In genomic region chr2:26339204-26339551, GRCm38 (mm10) we compare ENCODE assay signal across 13 mouse cellular contexts. TPM values are rescaled to one million over a fixed set of nuclear protein-coding genes. Genes with fewer than 3 reads are reported as not detected.
DNase-seq lines count a peak whose midpoint lies in the region; TF ChIP-seq lines count a peak whose summit lies in the region.
"Had no signal": no experiment of that assay in that cellular context is flagged by ENCODE, and none has a peak within 500 bp of the region (broad histone marks: within the 10 kb centered on the region; RNA-seq: fewer than 3 reads in every experiment).

No protein-coding gene starts in this region.

- peak; percentile 57 for DNase-seq in kidney, adult 2 months
- no peak for DNase-seq in kidney, adult 11 months
- DNase-seq in brain, adult 2 months (ENCODE audit: low read depth, low spot score), result peak; percentile 59
- DNase-seq in cerebellum, postnatal 10 days, result peak; percentile 72
- DNase-seq in heart, postnatal 25 days (ENCODE audit: low spot score), result peak; percentile 55
- DNase-seq in urinary bladder, postnatal 25 days (ENCODE audit: low spot score), result no peak
- DNase-seq in neural tube, embryonic 10.5 days (ENCODE audit: extremely low spot score, low spot score), result no peak
- DNase-seq: midbrain, embryonic 14.5 days; right cerebral cortex, postnatal 25 days had no signal

- TF ChIP-seq POLR2A in kidney, adult 2 months (IDR thresholded peaks at IDR 0.05; ENCODE audit: low read depth, low read length), result no peak

- H3K4me1 ChIP-seq in kidney, adult 2 months (ENCODE audit: control insufficient read depth, insufficient read depth, low read length), result no peaks in the 10 kb centered on the region; the same call in none of the 2 replicates
- H3K4me1 ChIP-seq: neural tube, embryonic 13.5 days had no signal

- no peaks in the 10 kb centered on the region for H3K36me3 ChIP-seq in kidney, adult 2 months (ENCODE audit: control insufficient read depth, insufficient read depth, low read length)

- no peaks in the 10 kb centered on the region for H3K27me3 ChIP-seq in kidney, adult 2 months (replicated peaks; ENCODE audit: control insufficient read depth, insufficient read depth, low read length)
- H3K27me3 ChIP-seq: lung, embryonic 15.5 days; neural tube, embryonic 13.5 days; stomach, embryonic 15.5 days had no signal

- no peak for TF ChIP-seq CTCF in kidney, adult 2 months (conservative IDR thresholded peaks at IDR 0.05; ENCODE audit: insufficient read depth, insufficient read length, low read depth, low read length)

- intact Hi-C loops in heart, postnatal 25 days (cut with DNase I), result no loop called here

- no peak overlapping the region for H3K27ac ChIP-seq in kidney, adult 2 months (ENCODE audit: insufficient read depth, low read depth, low read length)
- H3K27ac ChIP-seq: lung, embryonic 15.5 days; neural tube, embryonic 13.5 days; stomach, embryonic 15.5 days had no signal

- WGBS in kidney, adult 2 months, result 59% methylated on average over 5 of the region's 5 CpGs

- no peak overlapping the region for H3K4me3 ChIP-seq in kidney, adult 2 months (ENCODE audit: insufficient read depth, low read depth, low read length)
- H3K4me3 ChIP-seq: lung, embryonic 15.5 days; neural tube, embryonic 13.5 days; stomach, embryonic 15.5 days had no signal

RNA-seq across cellular contexts. Expression of gene Dnlz, which starts 12.7 kb away (rescaled TPM):
- 26.9 and 28.8 TPM in 2 replicates for polyA plus RNA-seq in kidney, adult 2 months (2012; rRNA removed)
- total RNA-seq in heart, postnatal 25 days (2021), result 10 to 100 TPM; 20.0 to 21.8 TPM

RNA-seq across cellular contexts. Expression of gene Card9, which starts 21.5 kb away (rescaled TPM):
- polyA plus RNA-seq in kidney, adult 2 months (2012; rRNA removed), result 2.1 and 2.5 TPM in 2 replicates
- 1 to 10 TPM; 1.8 to 1.9 TPM for total RNA-seq in heart, postnatal 25 days (2021)

RNA-seq across cellular contexts. Expression of gene Gpsm1, which starts 23.9 kb away (rescaled TPM):
- 9.3 and 13.1 TPM in 2 replicates for polyA plus RNA-seq in kidney, adult 2 months (2012; rRNA removed)
- 100 to 1,000 TPM; 195 to 226 TPM for total RNA-seq in heart, postnatal 25 days (2021)

RNA-seq across cellular contexts. Expression of gene Snapc4, which starts 41.3 kb away (rescaled TPM):
- polyA plus RNA-seq in kidney, adult 2 months (2012; rRNA removed), result 21.9 and 25.2 TPM in 2 replicates
- total RNA-seq in heart, postnatal 25 days (2021), result 10 to 100 TPM in 1 of 2 experiments, 1 to 10 TPM in 1; 8.9 to 11.2 TPM

RNA-seq across cellular contexts. Expression of gene Ccdc187, which starts 44.8 kb away (rescaled TPM):
- polyA plus RNA-seq in kidney, adult 2 months (2012; rRNA removed), result 0.02 and 0.12 TPM in 2 replicates
- under 1 TPM; 0.08 to 0.18 TPM for total RNA-seq in heart, postnatal 25 days (2021)
- total RNA-seq: hematopoietic stem cell, adult 5-6 weeks had no signal

Comparison
In these comparisons a context has a peak if more than half of its experiments do, and no peak if none do; other contexts are left out.
1. DNase-seq: peak in kidney, adult 2 months (single experiment), brain, adult 2 months (single experiment), cerebellum, postnatal 10 days (2 of 2) and heart, postnatal 25 days (single experiment); none in kidney, adult 11 months (single experiment), urinary bladder, postnatal 25 days (single experiment) and neural tube, embryonic 10.5 days (single experiment).